Mouse (Mus musculus): ENCODE results near the gene Zc3h18.

GRCm38 (mm10) chr8:122343758-122344157, 32.7 kb upstream of the Zc3h18 start:
- TF ChIP-seq CTCF (IDR thresholded peaks at IDR 0.05; ENCODE audit: extremely low read depth, insufficient read depth, insufficient read length, insufficient replicate concordance) (no peak), POLR2A (IDR thresholded peaks at IDR 0.05; ENCODE audit: low read depth, low read length) (no peak)
